Mouse (Mus musculus): ENCODE data around the gene Tgfbr1.

- TF ChIP-seq CTCF (IDR thresholded peaks at IDR 0.05; ENCODE audit: extremely low read depth, insufficient read depth, insufficient read length, insufficient replicate concordance) = no peak
- TF ChIP-seq POLR2A (IDR thresholded peaks at IDR 0.05; ENCODE audit: low read depth, low read length) = no peak
Observed at GRCm38 (mm10) chr4:47425247-47425830, 72.3 kb downstream of the Tgfbr1 start.

Measured in spleen, adult 2 months (tissue).